Mouse (Mus musculus) ES-E14 (cell line): Measurements from ENCODE around the gene Gpank1.

Source experiments
- CHD2 ChIP-seq: IDR thresholded peaks from 2 replicates; pipeline ENCODE4 v1.6.1; 2014; ENCODE audit warnings: mild to moderate bottlenecking, low read depth, low read length, inconsistent platforms
- ZNF384 ChIP-seq: IDR thresholded peaks from 2 replicates; pipeline ENCODE4 v1.6.1; 2012; ENCODE audit warnings: low read depth, low read length, inconsistent platforms

DNA sequence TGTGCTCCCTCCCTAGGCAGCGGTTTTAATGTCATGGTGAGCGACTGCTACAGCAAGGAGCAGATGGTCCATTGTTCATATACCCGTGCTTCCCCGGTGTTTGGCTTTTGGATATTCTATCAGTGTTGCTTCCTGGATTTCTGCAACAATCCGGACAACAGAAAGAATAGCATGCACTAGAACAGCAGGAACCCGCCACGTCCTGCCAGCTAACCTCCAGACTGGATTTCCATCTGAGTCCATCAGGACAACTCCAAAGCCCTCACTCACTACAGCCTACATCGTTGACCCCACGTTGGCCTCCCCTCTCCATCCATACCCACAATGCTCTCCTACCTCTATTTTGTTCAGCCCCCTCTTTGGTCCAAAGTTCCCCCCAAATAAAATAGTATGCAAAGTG lies 9.5 kb upstream of the Gpank1 start:
- TF ChIP-seq ZNF384 (no peak), CHD2 (no peak)
